Mouse (Mus musculus) thymus, postnatal 0 days (tissue): ENCODE measurements around the gene Fstl4. TPM values are rescaled to one million over a fixed set of nuclear protein-coding genes. Genes with fewer than 3 reads are reported as not detected.

Experiments used
- DNase-seq: peaks from one replicate; pipeline ENCODE4 v3.0.0-alpha.2; 2015; ENCODE audit warnings: low spot score
- polyA plus RNA-seq: library from polyadenylated mRNA; unstranded; fragments of >200 nt; fragmentation: Nextera tagmentation; extraction: Ambion mirVana; gene quantifications from 2 replicates; pipeline ENCODE4 v1.2.1, GENCODE M21; 2015

Gene Fstl4
- polyA plus RNA-seq, 1 experiment from 2014 or later = 1.9 TPM

DNA sequence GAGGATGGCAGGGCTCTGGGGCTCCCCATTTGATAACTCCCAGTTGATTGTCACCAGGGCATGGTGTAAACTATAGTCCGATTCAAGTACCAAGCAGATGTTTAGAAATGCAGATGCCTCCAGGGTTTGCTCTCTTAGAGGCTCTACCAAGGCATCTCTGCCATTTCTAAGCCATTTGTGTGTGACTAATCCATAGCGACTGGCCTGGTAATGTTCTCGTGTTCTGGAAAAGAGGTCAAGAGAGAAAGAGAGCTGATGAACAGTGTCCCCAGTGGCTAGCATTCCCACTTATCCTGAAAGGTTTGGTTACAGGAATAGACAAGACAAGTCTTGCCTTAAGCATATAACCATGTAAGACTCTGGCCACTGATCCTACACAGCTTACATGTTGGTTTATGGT is 3.5 kb downstream of the Fstl4 start:
- no peak for DNase-seq

DNA sequence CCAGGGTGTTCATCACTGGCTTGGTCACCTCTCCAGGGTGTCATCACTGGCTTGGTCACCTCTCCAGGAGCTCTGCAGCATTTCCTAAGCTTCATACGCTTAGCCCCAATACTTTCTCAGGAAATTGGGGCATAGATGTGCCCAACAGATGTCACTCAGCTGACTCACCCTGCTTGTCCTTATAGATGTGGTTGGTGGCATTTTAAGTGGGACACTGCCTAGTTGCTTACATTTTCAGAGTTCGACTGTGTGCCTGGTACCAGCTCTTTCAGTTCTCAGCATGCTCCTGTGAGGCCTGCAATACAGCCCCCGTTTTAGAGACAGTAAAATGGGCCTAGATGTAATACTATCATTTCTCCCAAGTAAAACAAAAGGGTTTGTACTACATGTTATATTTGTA is 8.6 kb downstream of the Fstl4 start:
- DNase-seq = no peak

DNA sequence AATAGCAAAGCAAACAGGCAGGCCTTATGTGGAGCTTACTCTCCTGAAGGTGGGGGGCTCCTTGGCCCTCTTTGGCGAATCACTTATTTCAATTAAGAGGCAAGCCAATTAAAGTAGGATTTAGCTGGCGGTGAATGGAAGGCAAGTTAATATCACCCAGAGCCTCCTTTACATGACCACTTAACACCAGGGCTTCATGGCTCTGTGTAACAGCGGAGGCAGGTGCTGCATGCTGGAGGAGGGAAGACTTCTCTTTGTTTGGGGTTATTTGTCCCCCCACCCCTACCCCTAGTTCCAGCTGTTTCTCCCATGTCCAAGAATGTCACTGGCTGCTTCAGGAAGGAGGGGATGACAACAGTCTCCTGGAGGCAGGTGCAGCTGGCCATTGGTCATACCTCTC is 10.9 kb downstream of the Fstl4 start:
- DNase-seq = no peak

DNA sequence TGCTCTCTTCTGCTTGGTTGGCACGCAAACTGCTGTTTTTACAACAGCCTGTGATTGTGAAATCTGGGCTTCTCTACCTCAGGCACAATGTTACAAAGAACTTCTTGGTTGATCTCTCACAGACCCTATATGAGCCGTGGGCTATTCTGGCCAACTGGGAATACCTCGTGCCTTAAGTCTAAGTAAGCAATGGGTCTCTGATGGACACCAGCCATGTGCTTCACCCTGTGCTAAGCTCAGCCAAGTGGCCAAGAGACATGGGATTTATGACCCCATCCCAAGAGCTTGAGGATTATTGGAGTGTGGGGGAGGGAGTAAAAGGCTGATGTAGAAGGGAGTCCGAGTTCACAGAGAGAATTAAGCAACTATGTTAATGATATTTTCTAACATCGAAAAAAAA is 18.0 kb downstream of the Fstl4 start:
- no peak for DNase-seq

DNA sequence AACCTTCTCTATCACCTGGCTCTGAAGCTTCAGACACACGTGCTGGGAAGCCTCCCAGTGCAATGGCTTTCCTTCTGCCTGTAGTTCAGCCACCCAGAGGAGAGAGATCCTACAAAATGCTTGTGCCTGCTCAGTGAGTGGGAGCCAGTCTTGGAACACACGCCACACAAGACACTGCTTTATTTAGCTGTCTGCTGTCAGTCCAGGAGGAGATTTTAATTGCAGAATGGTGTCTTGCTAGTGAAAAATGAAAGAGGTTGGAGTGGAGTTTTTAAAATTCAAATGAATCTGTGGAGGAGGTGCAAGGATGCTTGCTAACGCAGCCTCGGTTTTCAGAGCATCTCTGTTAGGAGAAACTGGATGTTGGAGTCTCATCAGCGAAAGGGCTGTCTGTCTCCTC is 29.9 kb downstream of the Fstl4 start:
- no peak for DNase-seq

DNA sequence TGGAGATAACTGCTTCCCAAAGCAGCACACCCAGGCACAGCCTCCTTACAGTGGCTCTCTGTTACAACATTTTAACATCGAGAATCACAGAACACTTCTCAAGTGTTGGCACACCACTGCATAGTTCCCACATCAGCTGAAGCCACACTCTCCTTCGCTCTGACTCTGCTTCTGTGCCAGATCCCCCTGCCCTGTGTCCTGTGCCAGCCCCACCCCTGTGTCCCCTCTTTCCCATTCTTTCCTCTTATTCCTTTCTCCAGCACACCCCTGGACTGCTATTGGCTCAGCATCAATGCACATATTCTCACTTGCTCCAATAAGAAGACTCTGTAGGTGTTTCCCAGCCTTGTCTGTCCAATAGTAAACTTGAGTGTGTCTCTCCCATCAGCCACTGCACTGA is 45.1 kb downstream of the Fstl4 start:
- DNase-seq = no peak

DNA sequence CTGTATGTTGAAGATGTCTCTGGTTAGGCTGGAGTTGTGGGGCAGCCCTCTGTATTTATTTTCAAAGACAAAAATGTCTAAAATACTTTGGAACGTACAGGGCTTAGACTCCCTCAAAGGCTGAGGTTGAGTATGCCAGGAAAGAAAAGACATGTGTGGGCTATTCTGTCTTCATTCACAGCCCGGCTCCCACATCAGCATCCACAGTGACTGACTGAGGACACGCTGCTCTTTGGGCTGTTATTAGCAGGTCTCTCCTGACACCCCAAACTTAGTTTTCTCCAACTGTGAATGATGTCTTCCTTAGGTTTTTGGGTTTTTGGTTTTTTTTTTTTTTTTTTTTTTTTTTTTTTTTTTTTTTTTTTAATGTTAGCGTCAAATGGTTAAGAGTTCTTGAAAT is 51.6 kb downstream of the Fstl4 start:
- no peak for DNase-seq

DNA sequence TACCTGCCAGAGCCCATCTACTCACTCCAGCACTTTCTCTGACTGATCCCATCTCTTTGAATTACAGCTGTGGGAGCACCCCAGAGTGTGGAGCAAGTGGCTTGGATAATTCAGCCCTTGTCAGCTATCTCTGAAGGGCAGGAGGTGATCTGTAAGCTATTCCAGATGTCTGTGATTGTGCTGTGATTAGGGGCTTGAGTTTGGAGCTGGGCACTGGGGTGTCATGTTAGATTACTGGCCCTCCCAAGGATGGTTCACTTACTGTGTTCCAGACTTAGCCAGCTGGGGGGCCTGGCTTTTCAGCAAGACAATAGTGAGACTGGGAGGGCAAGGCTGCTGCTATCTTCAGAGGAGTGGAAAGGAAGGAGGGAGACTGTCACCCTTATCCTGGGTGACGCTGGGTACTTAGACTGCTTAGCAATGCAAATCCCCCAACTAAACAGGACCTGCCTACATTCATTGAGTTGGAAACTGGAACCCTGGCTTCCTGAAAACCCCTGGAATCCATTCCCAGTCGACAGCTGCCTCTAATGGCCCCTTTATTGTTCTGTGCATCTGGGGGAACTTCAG is 56.0 kb downstream of the Fstl4 start:
- no peak for DNase-seq

DNA sequence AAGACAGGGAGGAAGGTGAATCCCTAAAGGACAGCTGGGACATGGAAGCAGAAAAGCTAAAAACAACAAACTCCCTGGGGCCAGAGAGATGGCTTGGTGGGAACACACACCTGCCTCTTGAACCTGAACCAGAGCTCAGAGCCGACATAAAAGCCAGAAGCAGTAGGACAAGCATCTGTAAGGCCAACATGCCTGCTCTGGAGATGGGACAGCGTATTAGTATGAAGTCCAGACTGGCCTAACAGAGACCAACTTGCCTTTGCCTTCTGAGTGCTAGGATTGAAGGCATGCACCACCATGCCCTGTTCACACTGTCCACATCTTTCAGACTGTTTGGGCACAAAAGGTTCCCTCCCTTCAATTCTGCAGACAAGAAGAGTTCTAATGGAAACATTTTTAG is 62.2 kb downstream of the Fstl4 start:
- DNase-seq = no peak

DNA sequence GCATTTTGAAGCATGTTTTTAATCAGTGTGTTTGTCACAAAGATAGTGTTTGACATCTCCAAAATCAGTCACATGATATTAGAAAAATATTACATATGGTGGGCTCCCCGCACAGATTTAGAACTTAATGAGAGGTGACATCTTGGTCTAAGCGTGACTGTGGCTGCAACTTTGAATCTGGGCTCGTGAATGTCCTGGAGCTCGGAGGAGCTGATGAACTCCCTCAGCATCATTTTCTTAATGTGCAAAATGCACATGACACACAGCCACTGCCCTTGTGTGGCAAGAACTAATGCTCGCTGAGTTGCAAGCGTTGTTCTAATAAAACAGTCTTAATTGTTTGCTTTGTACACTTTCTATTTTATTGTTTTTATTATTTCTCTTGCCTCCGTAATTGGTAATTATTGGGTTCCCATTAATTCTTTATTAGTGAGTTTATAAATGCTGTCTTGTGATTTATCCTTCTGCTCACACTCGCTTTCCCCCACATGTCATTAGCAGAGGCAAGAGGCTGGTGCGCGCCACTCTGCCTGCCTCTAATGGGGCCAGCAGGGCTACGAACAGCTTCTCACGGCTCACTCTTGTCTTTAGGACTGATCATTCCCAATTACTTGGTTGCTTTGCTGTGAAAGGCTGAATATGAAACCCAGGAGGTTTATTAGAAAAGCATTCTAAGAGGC is 67.3 kb downstream of the Fstl4 start:
- DNase-seq = no peak

DNA sequence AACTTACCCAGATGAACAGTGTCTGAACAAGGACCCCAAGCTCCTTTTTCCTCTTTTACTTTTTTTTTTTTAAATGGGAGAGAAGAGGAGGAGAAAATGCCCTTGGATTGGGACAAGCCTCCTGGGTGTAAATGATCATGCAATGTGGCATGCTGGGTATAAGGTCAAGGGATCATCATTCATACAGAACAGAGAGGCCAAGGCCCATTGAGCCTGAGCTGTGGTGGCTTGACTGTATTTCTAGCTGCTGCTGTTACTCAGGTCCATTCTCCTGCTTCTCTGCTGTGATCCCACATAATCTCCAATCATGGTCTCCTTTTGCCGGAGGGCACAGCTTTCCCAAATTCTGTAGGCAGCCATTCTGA is 67.9 kb downstream of the Fstl4 start:
- no peak for DNase-seq

DNA sequence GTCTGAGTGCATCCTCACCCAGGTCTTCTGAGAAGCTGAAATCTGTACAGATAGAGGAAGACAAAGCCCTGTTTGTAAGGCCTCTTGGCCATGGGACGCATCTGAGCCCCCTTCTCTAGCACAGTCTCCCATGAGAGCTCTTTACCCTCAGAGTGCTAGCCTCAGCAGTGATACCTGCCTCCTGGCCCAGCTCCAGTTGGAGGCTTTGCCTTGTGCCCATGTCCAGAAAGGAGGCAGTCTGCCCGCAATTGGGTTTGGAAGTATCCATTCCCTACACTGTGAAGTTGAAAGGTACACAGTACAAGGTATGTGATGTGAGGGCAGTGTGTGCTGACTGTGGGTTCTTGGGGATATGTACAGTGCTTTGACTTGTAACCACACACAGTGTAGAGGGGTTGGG is 84.3 kb downstream of the Fstl4 start:
- DNase-seq = no peak

DNA sequence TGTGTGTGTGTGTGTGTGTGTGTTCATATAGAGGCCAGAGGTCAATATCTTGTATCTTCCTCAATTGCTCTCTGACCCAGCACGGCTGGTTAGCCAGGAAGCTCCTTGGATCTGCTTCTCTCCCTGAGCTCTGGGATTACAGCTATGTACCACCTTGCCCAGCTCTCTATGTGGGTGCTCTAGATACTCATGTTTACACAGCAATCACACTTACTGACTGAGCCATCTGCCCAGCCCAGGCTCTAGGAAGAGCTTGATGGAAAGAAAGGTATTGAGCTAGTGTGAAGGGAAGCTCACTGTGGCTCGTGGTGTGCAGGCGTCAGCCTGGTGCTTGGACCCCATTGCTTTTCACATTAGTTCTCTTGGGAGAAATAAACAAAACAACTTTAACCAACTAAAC is 85.6 kb downstream of the Fstl4 start:
- no peak for DNase-seq

DNA sequence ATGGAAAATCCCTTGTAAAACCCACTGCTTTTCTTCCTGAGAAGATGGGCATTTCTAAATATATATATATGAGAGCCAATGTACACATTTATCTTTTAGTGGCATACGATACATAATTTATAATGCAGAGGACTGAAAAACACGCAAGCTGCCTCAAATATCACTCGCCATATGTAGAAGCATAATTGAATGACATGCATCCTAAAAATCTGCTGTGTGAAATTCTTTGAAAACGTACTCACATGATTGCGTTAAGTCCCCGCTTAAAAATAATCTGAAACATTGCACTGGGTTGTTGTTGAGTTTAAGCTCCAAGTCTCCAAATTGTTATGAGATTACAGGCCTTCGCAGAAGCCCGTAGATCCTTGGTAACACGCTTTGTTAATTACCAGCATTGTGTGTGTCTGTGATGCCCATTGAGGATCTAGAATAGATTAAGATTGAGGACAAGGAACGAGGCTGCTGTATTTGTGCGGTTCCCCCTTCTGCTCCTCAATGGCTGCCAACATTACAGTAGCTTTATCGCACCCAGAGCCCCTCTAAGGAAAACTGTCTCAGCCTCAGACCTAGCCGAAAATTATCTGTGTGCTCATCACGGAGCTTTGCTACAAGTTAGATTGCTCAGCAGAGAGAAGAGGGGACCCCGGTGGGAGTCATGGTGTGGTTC is 108.5 kb downstream of the Fstl4 start:
- DNase-seq = no peak

DNA sequence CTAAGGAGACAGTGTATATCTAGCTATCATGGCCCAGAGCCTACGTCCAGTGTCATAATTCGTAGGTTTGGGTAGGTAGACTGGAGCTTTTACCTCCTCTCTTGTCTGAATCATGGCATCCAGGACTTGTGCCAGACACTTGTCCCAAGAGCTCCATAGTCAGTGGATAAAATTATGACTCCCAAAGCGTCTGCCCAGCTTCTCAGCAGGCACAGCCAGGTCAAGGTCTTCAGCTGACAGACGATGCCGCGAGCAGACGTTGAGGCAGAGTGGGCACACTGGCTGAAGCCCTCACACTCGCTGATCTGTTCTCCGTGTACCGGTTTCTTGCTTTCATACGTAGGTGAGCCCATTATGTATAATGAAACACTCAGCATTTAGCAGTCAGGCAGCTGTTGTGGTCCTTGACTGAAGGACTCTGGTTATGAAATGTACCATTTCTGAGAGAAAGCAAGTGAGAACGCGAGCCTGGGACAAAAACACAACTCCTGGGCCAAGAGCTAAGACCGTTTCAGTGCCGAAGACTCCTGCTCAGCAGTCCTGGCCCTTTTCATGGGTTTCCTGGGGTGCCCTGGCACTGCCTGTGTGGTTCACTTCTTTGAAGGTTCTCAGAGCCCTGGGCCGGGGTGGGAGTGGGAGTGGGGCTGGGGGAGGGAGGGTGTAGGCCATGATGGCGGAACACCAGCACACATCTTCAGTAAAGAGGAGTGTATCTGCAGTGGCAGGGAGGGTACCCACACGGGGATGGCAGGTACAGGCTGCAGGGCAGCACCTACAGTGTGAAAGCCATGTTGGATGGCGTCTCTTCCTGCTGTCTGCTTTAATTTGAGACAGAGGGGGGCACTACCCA is 111.7 kb downstream of the Fstl4 start:
- no peak for DNase-seq

DNA sequence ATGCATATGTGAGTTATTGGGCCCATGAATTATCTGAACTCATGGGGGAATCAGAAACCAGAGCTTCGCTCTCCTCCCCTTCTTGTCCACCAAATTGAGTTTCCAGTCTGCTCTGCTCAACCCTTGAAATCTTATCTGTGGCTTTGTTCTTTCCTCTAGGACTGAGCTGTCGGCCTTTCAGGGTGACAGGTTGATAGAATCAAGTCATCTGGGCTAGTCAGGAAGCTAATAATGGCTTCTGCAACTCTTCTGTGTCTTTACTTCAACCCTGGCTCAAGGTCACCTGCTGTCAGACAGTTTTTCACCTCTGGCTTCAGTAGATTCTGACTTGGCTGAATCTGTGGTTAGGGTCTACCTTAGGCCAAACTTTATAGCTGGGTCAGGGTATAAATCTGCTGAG is 113.2 kb downstream of the Fstl4 start:
- no peak for DNase-seq

DNA sequence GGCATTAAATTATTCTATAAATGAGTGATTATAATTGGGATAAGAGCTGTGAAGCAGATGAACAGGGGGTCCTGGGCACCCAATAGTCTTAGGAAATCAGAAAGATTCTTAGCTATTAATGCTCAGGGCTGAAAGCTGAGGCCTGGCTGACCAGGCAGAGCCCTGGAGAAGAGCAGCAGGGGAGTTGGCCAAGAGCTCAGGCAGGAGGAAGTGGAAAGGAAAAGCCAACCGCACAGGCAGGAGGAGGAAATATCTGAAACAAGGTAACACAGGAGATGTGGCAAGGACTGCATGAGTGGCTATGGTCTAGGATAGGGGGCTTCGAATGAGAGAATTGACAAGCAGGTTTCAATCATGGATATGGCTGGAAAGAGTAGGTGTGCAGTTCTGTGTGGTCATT is 115.5 kb downstream of the Fstl4 start:
- no peak for DNase-seq

DNA sequence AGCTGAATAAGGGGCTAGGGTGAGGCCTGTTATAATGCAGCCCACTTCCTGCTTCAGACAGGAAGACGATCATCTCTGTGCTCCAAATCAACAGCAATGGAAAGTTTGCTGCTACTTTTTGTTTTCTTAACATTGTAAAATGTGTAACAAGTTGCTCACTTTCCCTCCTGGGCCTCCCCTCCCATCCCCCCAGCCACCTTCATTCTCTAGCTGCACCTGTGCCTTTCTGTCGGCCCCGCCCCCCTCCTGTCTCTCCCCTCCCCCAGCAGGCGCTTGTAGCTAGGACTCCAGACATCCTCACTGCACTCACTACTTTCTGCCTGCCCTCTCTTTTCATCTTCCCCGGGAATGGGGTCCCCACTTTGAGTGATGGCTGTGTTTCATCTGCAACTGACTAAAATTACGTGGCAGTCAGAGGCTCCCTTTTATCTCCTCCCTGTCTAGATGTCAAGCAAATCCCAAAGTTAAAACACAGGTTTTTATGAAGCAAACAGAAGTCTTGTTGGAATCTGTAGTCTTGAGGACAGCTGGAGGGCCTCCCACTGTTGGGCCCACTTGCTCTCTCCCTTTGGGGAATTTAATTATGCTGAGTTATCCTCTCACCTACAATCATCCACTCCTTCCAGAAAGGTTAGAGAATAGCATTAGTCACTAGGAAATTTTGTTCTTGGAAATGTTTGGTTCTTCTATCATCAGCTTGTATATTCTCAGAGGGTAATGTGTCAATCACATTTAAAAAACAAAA is 122.3 kb downstream of the Fstl4 start:
- DNase-seq = peak; percentile 87

DNA sequence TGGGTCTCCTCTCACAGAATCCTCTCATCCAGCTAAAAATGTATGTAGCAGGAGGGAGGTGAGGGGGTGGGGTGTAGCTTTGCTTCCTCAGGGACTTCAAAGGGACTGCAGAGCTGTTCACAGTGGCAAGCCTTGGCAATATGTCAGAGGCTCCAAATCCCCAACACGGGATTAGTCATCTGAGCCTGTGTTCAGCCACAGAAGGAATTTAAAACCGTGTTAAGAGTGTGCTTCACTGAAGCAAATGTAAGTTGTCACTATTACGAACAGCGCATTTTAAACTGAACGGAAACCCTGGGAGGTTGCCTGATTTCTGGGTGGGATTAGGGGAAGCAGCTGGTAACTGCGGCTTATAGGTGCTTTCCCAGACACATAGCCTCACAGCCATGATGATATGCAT is 123.7 kb downstream of the Fstl4 start:
- DNase-seq = no peak

DNA sequence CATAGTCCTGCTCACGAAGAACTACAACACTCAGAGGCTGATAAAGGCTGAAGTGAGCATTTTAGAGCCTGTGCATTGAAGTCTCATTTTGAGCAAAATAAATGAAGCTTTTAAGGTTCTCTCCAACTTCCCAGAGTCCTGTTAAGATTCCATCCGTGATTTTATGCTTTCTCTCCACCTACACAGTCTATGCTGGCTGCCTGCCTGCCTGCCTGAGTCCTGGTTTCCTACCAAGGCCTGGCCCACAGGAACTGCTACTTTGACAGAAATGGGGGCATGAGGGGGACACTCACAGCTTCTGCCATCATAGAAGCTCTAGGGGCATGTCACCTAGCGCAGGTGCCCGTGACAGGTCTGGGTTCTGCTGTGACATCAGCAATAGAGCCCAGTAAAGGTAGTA is 125.1 kb downstream of the Fstl4 start:
- no peak for DNase-seq

DNA sequence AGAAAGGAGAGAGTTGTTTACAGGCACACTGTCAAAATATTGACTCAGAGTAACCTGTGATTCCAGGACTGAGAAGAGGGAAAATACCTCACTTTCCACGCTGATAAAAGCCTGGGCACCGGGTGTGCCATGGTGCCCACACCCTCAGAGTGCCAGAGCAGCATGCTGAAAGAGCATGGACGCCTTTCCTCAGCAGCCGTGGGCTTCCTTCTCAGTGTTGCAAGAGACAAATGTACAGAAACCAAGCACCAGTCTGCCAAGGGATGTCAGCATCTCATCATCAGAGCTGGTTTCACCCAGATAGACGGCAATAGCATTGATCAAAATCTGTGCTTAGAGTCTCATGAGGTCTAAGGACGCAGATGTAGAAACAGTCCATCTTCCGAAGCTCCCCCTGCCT is 125.7 kb downstream of the Fstl4 start:
- DNase-seq = no peak

DNA sequence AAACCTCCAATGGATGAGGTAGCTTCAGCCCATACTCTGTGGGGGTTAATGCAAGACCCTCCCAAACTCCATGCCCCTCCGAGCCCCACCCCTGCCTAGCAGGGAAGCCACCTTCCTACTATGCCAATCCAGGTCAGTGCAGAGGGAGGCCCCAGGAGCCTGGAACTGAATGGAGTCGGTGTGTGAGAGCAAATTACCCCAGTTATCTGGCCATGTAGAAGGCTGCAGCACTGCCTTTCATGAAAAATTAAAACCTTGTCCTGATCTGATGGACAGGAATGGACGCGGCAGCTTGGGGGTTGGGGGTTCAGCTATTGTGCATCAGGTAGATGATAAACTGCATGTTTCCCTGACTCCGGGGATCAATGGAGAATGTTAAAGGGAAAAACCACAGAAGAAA is 139.7 kb downstream of the Fstl4 start:
- no peak for DNase-seq
